Mouse (Mus musculus) olfactory bulb, adult 2 months (tissue): ENCODE data around the gene Kit.

ENCODE experiments used
- CTCF ChIP-seq: fragments of 200-500 bp; IDR thresholded peaks from 2 replicates; pipeline ENCODE4 v1.5.1; 2012; ENCODE audit warnings: low read depth, mild to moderate bottlenecking, low read length, moderate library complexity; ENCODE audit not compliant: insufficient read depth
- POLR2A ChIP-seq: fragments of 200-500 bp; IDR thresholded peaks from 2 replicates; pipeline ENCODE4 v1.6.1; 2012; ENCODE audit warnings: mild to moderate bottlenecking, low read depth, low read length, moderate library complexity; ENCODE audit not compliant: insufficient read depth

GRCm38 (mm10) chr5:75671136-75671788 is 96.5 kb downstream of the Kit start:
- TF ChIP-seq CTCF (no peak), POLR2A (no peak)
